In the genomic region with DNA sequence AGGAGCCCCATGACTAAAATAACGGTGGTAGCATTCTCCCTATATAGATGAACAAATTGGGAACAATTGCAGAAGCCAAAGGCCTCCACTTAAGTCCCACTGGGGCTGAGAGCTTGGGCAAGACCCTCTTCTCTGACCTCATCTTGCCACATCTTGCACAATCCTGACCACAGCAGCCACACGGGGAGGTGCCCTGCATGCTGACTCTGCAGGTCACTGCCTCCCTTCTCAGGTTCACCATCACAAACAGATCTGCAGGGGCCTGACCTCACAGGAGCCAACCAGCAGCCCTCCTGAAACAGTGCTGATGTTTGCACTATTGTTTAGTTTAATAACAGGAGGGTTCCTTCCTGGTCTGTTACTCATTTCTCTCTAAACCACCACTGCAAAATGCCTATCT, we compare ENCODE assay signal across 13 mouse cellular contexts. TPM values are rescaled to one million over a fixed set of nuclear protein-coding genes. Genes with fewer than 3 reads are reported as not detected.
DNase-seq lines count a peak whose midpoint lies in the region; ATAC-seq and TF ChIP-seq lines count a peak whose summit lies in the region.
"Had no signal": no experiment of that assay in that cellular context is flagged by ENCODE, and none has a peak within 500 bp of the region (broad histone marks: within the 10 kb centered on the region; RNA-seq: fewer than 3 reads in every experiment).

No protein-coding gene starts in this region.

- H3K36me3 ChIP-seq in kidney, embryonic 15.5 days: no peaks in the 10 kb centered on the region
- H3K36me3 ChIP-seq in C2C12 (ENCODE audit: control insufficient read depth, insufficient read depth): no peaks in the 10 kb centered on the region
- no peaks in the 10 kb centered on the region; the same call in none of the 2 replicates for H3K36me3 ChIP-seq in heart, adult 2 months (ENCODE audit: control insufficient read depth, insufficient read depth, low read length)
- H3K36me3 ChIP-seq: G1E had no signal

- peaks cover 55% of the 10 kb centered on the region for H3K4me1 ChIP-seq in kidney, embryonic 15.5 days
- peaks cover 18% of the 10 kb centered on the region for H3K4me1 ChIP-seq in heart, adult 2 months (ENCODE audit: control insufficient read depth, insufficient read depth, low read length)

- 0 out of 2 replicates have a peak, but pooled peaks have one; percentile 47 for ATAC-seq in kidney, embryonic 15.5 days (replicated peaks; ENCODE audit: low FRiP score)
- peak; percentile 85 for ATAC-seq in Patski
- ATAC-seq: inflammation-experienced regulatory T-cells, adult 6 months had no signal

- H3K9ac ChIP-seq in kidney, embryonic 15.5 days: no peak overlapping the region
- H3K9ac ChIP-seq in heart, adult 2 months (ENCODE audit: low read depth, low read length): no peak overlapping the region
- H3K9ac ChIP-seq: midbrain, embryonic 12.5 days had no signal

- TF ChIP-seq POLR2A in heart, adult 2 months (IDR thresholded peaks at IDR 0.05; ENCODE audit: insufficient read depth, low read depth, low read length): no peak

- no peaks in the 10 kb centered on the region for H3K79me3 ChIP-seq in C2C12 (ENCODE audit: low read depth)

- CTCF ChIA-PET in Patski (lab: Charles Lee): no interaction called here

- H3ac ChIP-seq in C2C12 (ENCODE audit: control insufficient read depth, insufficient read length, low read depth): no peak overlapping the region

- POLR2A ChIA-PET in Patski (lab: Charles Lee): no interaction called here

- no peaks in the 10 kb centered on the region for H3K79me2 ChIP-seq in C2C12 (ENCODE audit: control insufficient read depth, insufficient read depth)
- peaks cover 1% of the 10 kb centered on the region; the same call in 1 of the 2 replicates for H3K79me2 ChIP-seq in heart, adult 2 months (replicated peaks; ENCODE audit: control insufficient read depth, insufficient read depth, low read length)

- no peak for TF ChIP-seq CTCF in C2C12 (IDR thresholded peaks at IDR 0.05; ENCODE audit: control insufficient read depth, insufficient read depth, insufficient read length)
- no peak for TF ChIP-seq CTCF in Patski (IDR thresholded peaks at IDR 0.05)
- no peak for TF ChIP-seq CTCF in heart, adult 2 months (IDR thresholded peaks at IDR 0.05)

- H3K4me3 ChIP-seq in kidney, embryonic 15.5 days (replicated peaks): no peak overlapping the region
- no peak overlapping the region for H3K4me3 ChIP-seq in C2C12 (ENCODE audit: insufficient read depth, poor library complexity, severe bottlenecking)
- no peak overlapping the region for H3K4me3 ChIP-seq in heart, adult 2 months
- H3K4me3 ChIP-seq: erythroblast, embryonic 14.5 days; midbrain, embryonic 12.5 days had no signal

- H3K4me2 ChIP-seq in kidney, embryonic 15.5 days: no peak overlapping the region
- H3K4me2 ChIP-seq: midbrain, embryonic 12.5 days had no signal

- no peaks in the 10 kb centered on the region for H3K9me3 ChIP-seq in kidney, embryonic 15.5 days (replicated peaks)
- H3K9me3 ChIP-seq: midbrain, embryonic 12.5 days had no signal

- no peak overlapping the region for H3K27ac ChIP-seq in kidney, embryonic 15.5 days
- no peak overlapping the region for H3K27ac ChIP-seq in heart, adult 2 months
- H3K27ac ChIP-seq: midbrain, embryonic 12.5 days had no signal

- TF ChIP-seq EP300 in heart, adult 2 months (IDR thresholded peaks at IDR 0.05; ENCODE audit: insufficient read depth, low read depth, low read length): no peak

- no peak for DNase-seq in kidney, postnatal 36 days
- DNase-seq in Patski (ENCODE audit: low read depth, low spot score): peak; percentile 55
- DNase-seq in lung, postnatal 25 days (ENCODE audit: low spot score): peak; percentile 64
- DNase-seq in heart, adult 2 months: no peak
- no peak for DNase-seq in right cerebral cortex, postnatal 4 days
- DNase-seq: cerebellum, postnatal 25 days; right cerebral cortex, postnatal 25 days had no signal

- in situ Hi-C loops in Patski (cut with MboI; ENCODE audit: low pct_unique_long_range_greater_than_20kb): no loop called here

- no peaks in the 10 kb centered on the region for H3K27me3 ChIP-seq in kidney, embryonic 15.5 days
- no peaks in the 10 kb centered on the region for H3K27me3 ChIP-seq in C2C12 (ENCODE audit: control insufficient read depth, insufficient read depth, insufficient read length)
- H3K27me3 ChIP-seq in Patski: no peaks in the 10 kb centered on the region
- no peaks in the 10 kb centered on the region for H3K27me3 ChIP-seq in heart, adult 2 months (ENCODE audit: control insufficient read depth, insufficient read depth, low read length)
- H3K27me3 ChIP-seq: midbrain, embryonic 12.5 days had no signal

- intact Hi-C loops in heart, adult 2 months (cut with DNase I): no loop called here

- 49% methylated on average over 2 of the region's 2 CpGs for WGBS in kidney, embryonic 15.5 days
- WGBS in heart, adult 2 months: 53% methylated on average over 2 of the region's 2 CpGs

TF ChIP-seq in C2C12, 6 proteins besides CTCF, POLR2A, EP300 and RAD21:
- TF ChIP-seq FOSL1 (IDR thresholded peaks at IDR 0.05; ENCODE audit: insufficient read depth, low read length, poor library complexity, severe bottlenecking) (no peak), CEBPB (IDR thresholded peaks at IDR 0.05; ENCODE audit: low read depth) (peak; percentile 52)

RNA-seq across cellular contexts. Expression of a gene that starts 16.5 kb away (rescaled TPM):
- polyA plus RNA-seq in kidney, embryonic 15.5 days (2015; fragmentation: Nextera tagmentation; extraction: Ambion mirVana): 35.6 and 36.1 TPM in 2 replicates
- not detected for polyA plus RNA-seq in C2C12 (2012; fragmentation: generic; extraction: Trizol)
- 8.4 TPM for polyA plus RNA-seq in Patski (2021)
- 10 to 100 TPM; 12.7 to 13.4 TPM for total RNA-seq in heart, adult 2 months (2021)
- polyA plus RNA-seq in heart, adult 2 months (2012; rRNA removed): 11.5 and 17.2 TPM in 2 replicates
- polyA plus RNA-seq: erythroblast, embryonic 14.5 days; G1E had no signal

RNA-seq across cellular contexts. Expression of a gene that starts 57.7 kb away (rescaled TPM):
- polyA plus RNA-seq in kidney, embryonic 15.5 days (2015; fragmentation: Nextera tagmentation; extraction: Ambion mirVana): 18.9 and 22.2 TPM in 2 replicates
- polyA plus RNA-seq in C2C12 (2012; fragmentation: generic; extraction: Trizol): not detected
- polyA plus RNA-seq in Patski (2021): 0.28 TPM
- 10 to 100 TPM in 1 of 2 experiments, 1 to 10 TPM in 1; 7.4 to 14.4 TPM for total RNA-seq in heart, adult 2 months (2021)
- 6.9 and 8.2 TPM in 2 replicates for polyA plus RNA-seq in heart, adult 2 months (2012; rRNA removed)
- polyA plus RNA-seq: G1E had no signal

Comparison
In these comparisons a context has a peak if more than half of its experiments do, and no peak if none do; other contexts are left out.
1. DNase-seq: peak in Patski (single experiment) and lung, postnatal 25 days (single experiment); none in kidney, postnatal 36 days (0 of 2), heart, adult 2 months (0 of 2) and right cerebral cortex, postnatal 4 days (single experiment).